In the genomic region with DNA sequence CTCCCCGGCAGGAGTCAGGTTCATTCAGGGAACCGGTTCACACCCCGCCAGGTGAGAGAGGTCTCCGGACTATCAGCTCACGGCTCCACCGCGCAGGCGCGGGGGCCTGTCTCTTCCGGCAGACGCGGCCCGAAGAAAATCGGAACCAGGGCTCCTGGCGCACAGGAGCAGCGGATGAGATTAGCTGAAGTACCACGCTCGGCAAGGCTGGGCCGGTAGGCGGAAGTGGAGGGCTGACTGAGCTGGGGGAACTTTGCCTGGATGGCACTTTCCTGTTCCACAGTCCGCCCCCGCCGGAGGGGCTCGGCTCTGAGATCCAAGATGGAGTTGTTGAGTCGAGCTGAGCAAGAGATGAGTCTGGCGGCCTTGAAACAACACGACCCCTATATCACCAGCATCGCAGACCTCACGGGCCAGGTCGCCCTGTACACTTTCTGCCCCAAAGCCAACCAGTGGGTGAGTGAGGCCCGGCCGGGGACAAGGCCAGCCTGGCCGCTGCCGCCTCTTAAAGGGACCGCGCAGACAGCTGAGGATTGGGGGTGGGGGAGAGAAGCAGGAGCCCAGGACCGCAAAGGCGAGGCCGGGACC, we compare ENCODE assay signal across 8 mouse cellular contexts. TPM values are rescaled to one million over a fixed set of nuclear protein-coding genes. Genes with fewer than 3 reads are reported as not detected.
DNase-seq lines count a peak whose midpoint lies in the region; ATAC-seq and TF ChIP-seq lines count a peak whose summit lies in the region.

Gene Dcp1a, plus strand, starts transcription at position 175 of the 588 bp plus-strand sequence.

- H3K9me3 ChIP-seq in kidney, embryonic 14.5 days (ENCODE audit: control insufficient read depth, low read length), result no peaks in the 10 kb centered on the region
- H3K9me3 ChIP-seq in limb, embryonic 15.5 days, result no peaks in the 10 kb centered on the region

- H3K9ac ChIP-seq in kidney, embryonic 14.5 days (ENCODE audit: low read depth, low read length), result peak within 1 kb of the TSS; percentile 90
- peak within 1 kb of the TSS; percentile 97 for H3K9ac ChIP-seq in limb, embryonic 15.5 days

- H3K27ac ChIP-seq in bone marrow macrophage, adult 2 months (ENCODE audit: insufficient read depth, low read depth, low read length), result peak within 1 kb of the TSS; percentile 52
- peak within 1 kb of the TSS; percentile 56 for H3K27ac ChIP-seq in embryonic fibroblast, embryonic 13.5 days (ENCODE audit: insufficient read depth, low read length)
- peak within 1 kb of the TSS; percentile 76 for H3K27ac ChIP-seq in kidney, embryonic 14.5 days (ENCODE audit: low read depth, low read length)
- H3K27ac ChIP-seq in limb, embryonic 15.5 days, result peak within 1 kb of the TSS; percentile 90

- peaks cover 21% of the 10 kb centered on the region for H3K36me3 ChIP-seq in kidney, embryonic 14.5 days (ENCODE audit: control insufficient read depth, insufficient read depth, low read length)
- H3K36me3 ChIP-seq in limb, embryonic 15.5 days, result peaks cover 21% of the 10 kb centered on the region

- H3K27me3 ChIP-seq in kidney, embryonic 14.5 days (ENCODE audit: control insufficient read depth, insufficient read depth, low read length), result no peaks in the 10 kb centered on the region
- no peaks in the 10 kb centered on the region for H3K27me3 ChIP-seq in limb, embryonic 15.5 days

- peak within 1 kb of the TSS; percentile 79 for H3K4me3 ChIP-seq in bone marrow macrophage, adult 2 months (ENCODE audit: insufficient read depth, low read length)
- peak within 1 kb of the TSS; percentile 68 for H3K4me3 ChIP-seq in embryonic fibroblast, embryonic 13.5 days (ENCODE audit: insufficient read depth, low read length)
- H3K4me3 ChIP-seq in kidney, embryonic 14.5 days (ENCODE audit: low read length), result peak within 1 kb of the TSS; percentile 86
- H3K4me3 ChIP-seq in limb, embryonic 15.5 days, result peak within 1 kb of the TSS; percentile 85

- under 1% methylated on average over 39 of the region's 39 CpGs for WGBS in kidney, embryonic 14.5 days
- under 1% methylated on average over 39 of the region's 39 CpGs for whole genome bisulfite sequencing in limb, embryonic 15.5 days

- peak within 1 kb of the TSS; percentile 61 for H3K4me2 ChIP-seq in kidney, embryonic 14.5 days (replicated peaks; ENCODE audit: low read depth, low read length)
- peak within 1 kb of the TSS; percentile 61 for H3K4me2 ChIP-seq in limb, embryonic 15.5 days

- H3K4me1 ChIP-seq in bone marrow macrophage, adult 2 months (ENCODE audit: control insufficient read depth, insufficient read depth, low read length), result peaks cover 2% of the 10 kb centered on the region; the same call in 1 of the 2 replicates
- no peaks in the 10 kb centered on the region; the same call in 1 of the 2 replicates for H3K4me1 ChIP-seq in embryonic fibroblast, embryonic 13.5 days (ENCODE audit: control insufficient read depth, insufficient read depth, low read length)
- H3K4me1 ChIP-seq in kidney, embryonic 14.5 days (ENCODE audit: control insufficient read depth, insufficient read depth, low read length), result peaks cover 7% of the 10 kb centered on the region; the same call in 1 of the 2 replicates
- H3K4me1 ChIP-seq in limb, embryonic 15.5 days, result peaks cover 6% of the 10 kb centered on the region; the same call in 1 of the 2 replicates

- peak; percentile 99 for DNase-seq in A20 (ENCODE audit: low read depth, low spot score)
- peak; percentile 95 to 96 for DNase-seq in heart, adult 9 months (ENCODE audit: low spot score in 2 of 2)
- peak; percentile 84 to 93 for DNase-seq in monocyte, adult 2 months (ENCODE audit: low read depth in 1 of 2, low spot score in 2 of 2)
- DNase-seq in spleen, postnatal 36 days (ENCODE audit: low spot score in 2 of 2), result peak; percentile 95

- peak; percentile 99 for ATAC-seq in kidney, embryonic 14.5 days (ENCODE audit: low FRiP score, low TSS enrichment)
- peak; percentile 98 for ATAC-seq in limb, embryonic 15.5 days (ENCODE audit: insufficient number of reproducible peaks, low FRiP score, low TSS enrichment, low read depth)

- no peak for TF ChIP-seq CTCF in bone marrow macrophage, adult 2 months (IDR thresholded peaks at IDR 0.05; ENCODE audit: low read depth, low read length)
- no peak for TF ChIP-seq CTCF in embryonic fibroblast, embryonic 13.5 days (IDR thresholded peaks at IDR 0.05; ENCODE audit: borderline replicate concordance, insufficient read depth, low read length)

- TF ChIP-seq POLR2A in bone marrow macrophage, adult 2 months (IDR thresholded peaks at IDR 0.05; ENCODE audit: borderline replicate concordance, low read depth, low read length), result no peak
- peak; percentile 85 for TF ChIP-seq POLR2A in embryonic fibroblast, embryonic 13.5 days (IDR thresholded peaks at IDR 0.05; ENCODE audit: low read depth, low read length)

RNA-seq across cellular contexts. Expression of gene Dcp1a, which starts in this region (rescaled TPM):
- polyA plus RNA-seq in bone marrow macrophage, adult 2 months (2012; ENCODE audit: insufficient read depth, insufficient read length, missing spikeins), result 18.7 and 19.5 TPM in 2 replicates
- 22.5 and 26.0 TPM in 2 replicates for polyA plus RNA-seq in embryonic fibroblast, embryonic 13.5 days (2011; ENCODE audit: insufficient read length, low read depth, missing spikeins)
- polyA plus RNA-seq in kidney, embryonic 14.5 days (2014; fragmentation: Nextera tagmentation; extraction: Ambion mirVana), result 19.0 and 31.1 TPM in 2 replicates
- 23.2 and 24.6 TPM in 2 replicates for polyA plus RNA-seq in limb, embryonic 15.5 days (2015; fragmentation: Nextera tagmentation; extraction: Ambion mirVana)

Comparison
In these comparisons a context has a peak if more than half of its experiments do, and no peak if none do; other contexts are left out.
1. Peak in every context shown above with its lines: DNase-seq, ATAC-seq, H3K4me3 ChIP-seq and H3K27ac ChIP-seq.